Mouse (Mus musculus): ENCODE results near the gene Nkain1.

Nkain1 gene

DNA sequence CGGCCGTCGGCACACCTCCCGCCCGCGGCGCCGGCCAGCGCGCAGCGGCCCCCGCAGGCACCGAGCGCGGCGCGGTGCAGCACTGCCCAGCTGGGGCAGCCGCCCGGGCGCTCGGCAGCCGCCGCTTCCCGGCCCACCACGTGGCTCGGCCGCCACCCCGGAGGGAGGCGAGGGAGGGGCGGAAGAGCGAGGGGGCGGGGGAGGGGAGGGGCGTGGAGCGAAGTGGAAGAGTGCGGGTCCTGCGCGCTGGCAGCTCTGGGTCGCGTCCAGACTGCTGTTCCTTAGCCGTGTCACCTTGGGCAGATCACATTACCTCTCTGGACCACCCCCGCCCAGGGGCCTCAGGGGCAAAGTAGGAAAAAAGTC is at the start of gene Nkain1:
TSS of gene Nkain1 (minus strand) at position 126 of the 366 bp plus-strand sequence.
- DNase-seq (ENCODE audit: low spot score), result no peak

DNA sequence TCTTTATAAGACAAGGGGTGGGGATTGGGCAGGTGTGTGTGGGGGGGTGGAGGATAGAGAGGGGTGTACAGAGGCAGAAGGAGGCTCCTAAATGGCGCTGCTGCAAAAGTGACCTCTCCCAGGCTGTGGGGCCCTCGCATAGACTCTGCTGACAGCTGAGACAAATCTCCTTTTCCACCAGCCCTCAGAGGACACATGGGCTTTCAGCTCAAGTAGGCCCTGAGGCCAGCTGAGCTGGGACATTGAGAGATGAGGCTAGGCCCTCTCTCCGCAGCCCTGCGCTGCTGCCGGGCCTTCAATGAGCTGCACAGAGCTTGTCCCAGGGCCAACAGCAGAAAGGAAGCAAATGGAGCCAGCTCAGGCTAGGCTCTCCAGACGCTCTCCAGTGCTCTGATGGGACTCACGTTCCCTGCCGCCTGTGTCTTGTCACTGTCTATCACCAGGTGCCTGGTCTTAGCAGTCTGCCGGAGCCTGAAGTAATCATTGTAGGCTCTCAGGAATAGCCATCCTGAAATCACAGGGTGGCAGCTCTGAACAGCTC is 4.8 kb upstream of the Nkain1 start:
- DNase-seq (ENCODE audit: low spot score), result no peak

DNA sequence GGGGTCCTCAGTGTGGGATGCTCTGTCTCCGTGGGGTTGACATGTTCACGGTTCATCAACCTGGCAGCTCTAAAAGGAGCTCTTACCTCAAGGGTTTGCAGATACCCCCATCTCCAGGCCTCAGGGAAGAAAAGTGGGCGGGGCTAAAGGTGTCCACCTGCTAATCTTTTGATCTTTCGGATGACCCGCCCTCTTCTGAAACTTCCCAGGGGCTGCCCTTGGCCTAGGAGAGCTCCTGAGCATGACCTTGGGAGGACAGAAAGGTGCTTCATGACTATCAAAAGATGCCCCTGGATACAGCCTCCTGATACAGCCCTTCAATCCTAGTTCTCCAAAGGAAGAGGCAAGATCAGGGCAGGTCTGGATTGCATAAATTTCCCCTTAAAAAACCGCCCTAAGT is 3.1 kb upstream of the Nkain1 start:
- DNase-seq (ENCODE audit: low spot score), result no peak

DNA sequence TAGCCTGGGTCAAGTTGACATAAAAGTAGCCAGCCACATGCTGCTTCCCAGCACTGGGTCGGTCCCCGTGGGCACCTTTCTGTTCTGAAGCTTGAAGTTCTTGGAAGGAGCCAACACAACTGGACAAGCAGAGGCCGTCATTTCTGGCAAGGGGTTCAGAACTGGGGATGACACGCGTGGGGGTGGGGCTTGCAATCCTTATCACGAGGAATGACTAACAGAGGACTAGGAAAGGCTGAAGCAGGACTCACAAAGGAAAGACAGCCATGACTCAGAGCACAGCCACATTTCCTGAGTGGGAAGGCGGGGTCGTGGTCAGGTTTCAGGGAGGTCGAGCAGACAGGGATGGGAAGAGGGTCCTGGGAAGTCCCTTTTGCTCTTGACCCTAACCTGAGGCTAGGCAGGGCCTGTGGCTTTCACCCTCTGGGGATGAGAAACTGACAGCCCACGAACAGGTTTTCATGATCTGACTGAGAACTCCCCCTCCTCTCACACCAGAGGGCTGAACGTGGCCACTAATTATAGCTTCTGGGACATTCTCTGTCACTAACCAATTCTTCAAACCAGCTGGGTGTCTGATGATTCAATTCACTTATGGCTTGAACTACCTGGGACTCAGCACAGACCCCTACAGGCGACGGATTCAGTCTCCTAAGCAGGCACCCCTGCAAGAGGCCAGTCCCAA is 2.4 kb upstream of the Nkain1 start:
- no peak for DNase-seq (ENCODE audit: low spot score)

DNA sequence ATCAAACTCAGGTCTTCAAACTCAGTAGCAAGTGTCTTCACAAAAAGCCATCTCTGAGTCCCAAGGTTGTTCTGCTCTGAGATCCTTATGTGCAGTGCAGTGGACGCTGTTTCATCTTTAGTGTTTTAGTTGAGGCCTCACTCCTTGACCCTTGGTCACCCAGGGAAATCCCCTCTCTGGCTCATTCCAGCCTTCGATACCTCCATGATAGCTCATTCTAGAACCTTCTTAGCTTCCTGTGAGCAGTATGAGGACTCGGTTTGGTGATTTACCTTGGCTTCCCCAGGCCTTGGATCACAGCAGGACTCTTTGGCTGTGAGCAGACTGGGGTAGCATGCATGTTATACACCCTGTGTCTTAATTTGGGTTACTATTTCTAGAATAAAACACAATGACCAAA is 1.6 kb upstream of the Nkain1 start:
- no peak for DNase-seq (ENCODE audit: low spot score)

DNA sequence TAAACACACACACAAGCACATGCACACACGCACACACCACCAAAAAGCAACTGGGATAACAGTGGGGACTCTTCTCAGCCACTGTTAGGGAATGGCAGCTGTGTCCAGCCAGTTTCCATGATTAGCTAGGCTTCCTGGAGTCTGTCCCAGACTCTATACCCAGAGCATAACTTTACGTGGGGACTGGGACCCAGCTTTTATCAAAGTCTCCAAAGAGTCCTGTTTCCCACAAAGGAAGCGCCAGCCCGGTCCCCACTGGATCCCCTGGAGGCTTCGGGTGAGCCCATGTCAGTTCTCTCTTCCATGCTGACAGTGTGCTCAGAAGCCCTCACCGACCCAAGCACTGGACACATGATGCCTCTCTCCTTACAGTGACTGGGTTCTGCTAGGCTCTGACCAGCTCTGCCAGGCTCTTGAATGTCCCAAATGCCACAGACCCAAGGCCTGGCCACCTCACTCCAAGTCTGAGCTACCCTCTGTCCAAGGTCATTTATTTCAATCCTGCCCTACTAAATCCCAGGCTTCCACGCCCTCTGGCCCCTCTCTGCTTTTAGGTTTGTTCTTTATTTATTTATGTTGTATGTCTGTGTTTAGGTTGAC is 988 bp upstream of the Nkain1 start:
- no peak for DNase-seq (ENCODE audit: low spot score)

DNA sequence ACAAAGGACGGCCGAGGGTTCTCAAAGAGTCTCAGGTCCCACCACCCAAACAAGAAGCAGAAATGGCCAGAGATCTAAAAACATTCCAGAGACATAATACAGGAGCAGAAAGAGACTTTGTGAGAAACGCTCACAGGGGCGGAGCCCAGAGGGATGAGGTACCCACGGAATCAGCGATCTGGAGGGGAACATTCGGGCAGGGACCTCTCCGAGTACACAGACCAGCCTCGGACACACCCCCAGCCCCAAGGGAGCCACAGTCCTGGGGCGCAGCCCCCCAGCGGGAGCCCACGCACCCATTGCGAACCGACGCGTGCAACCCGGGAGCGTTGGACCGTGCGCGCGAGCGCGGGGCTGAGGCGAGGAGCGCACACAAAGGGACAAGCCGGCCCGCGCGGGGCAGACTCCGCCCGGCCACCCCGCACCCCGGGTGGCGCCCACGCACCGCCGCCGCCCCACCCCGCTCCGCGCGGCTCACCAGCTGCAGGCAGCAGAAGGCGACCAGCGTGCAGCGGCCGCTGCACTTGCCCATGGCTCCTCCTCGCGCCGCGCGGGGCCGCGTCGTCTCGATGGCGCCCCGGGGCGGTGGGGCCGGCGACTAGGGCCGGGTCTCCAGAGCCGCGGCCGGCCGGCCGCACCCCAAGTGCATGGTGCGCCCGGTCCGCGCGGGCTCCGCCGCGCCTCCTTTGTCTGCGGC is 474 bp downstream of the Nkain1 start:
- no peak for DNase-seq (ENCODE audit: low spot score)

DNA sequence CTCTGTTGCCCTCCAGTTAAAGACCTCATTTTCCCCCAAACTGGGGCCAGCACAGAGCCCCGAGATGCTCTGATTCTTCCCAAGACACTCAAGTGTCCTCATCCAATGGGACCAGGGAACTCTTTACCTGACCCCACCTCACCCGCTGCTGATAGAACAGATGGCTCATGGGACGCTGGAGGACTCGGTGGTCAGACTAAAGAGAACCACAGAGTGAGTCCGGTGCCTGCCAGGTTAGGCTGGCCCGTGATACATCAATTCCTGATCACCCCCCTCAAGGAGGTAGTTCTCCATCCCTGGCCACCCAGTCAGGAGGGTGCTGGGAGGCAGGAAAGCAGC is 992 bp downstream of the Nkain1 start:
- no peak for DNase-seq (ENCODE audit: low spot score)

DNA sequence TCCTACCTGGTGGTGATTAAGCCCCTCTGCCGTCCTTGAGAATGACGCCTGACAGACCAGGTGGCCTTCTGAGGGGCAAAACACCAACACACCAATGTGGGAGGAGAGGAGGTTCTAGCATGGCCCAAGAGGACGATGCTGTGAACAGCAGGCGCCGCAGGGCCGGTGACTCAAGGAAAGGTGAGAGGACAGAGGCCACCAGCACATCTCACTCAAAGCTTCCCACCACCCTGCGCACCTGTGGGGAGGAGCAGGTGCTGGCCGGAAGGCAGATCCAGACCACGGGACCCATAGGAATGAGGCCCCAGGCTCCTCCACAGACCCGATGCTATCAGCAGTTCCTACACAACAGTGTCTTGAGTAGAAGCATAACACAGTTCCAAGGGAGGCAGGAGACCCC is 1.4 kb downstream of the Nkain1 start:
- DNase-seq (ENCODE audit: low spot score), result no peak

DNA sequence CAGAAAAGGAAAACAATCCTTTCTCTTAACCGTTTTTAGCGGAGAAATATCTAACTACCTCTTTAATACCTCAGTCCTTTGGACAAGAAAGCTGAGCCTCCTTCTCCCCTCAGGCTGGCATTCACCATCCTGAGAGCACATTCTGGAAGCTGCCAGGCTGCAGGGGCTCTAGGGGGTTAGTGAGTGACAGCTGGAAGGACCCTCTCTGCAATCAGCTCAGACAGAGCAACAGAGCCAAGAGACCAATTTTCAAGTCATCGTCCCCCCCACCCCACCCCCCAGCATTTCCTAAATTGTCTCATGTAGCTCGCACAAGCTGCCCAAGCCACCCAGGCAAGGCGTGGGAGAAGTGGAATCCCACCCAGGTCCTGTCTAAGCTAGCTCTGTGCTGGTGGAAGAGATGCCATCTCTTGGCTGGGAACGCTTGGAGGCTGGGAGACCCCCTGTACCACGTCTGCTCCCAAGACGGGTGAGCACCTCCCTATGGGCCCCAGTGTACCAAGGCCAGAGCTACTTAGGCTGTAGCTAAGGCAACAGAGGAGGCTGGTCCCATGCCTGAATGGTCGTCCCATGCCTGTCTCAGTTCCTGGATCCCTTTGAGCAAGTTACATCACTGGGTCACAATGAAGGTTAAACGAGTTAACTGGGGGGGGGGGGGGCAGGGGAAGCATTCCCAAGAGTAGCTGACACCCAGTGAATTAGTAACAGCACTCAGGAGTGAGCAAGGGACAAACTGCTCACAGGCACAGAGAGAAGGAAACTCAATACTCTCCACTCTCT is 2.8 kb downstream of the Nkain1 start:
- DNase-seq (ENCODE audit: low spot score), result no peak

DNA sequence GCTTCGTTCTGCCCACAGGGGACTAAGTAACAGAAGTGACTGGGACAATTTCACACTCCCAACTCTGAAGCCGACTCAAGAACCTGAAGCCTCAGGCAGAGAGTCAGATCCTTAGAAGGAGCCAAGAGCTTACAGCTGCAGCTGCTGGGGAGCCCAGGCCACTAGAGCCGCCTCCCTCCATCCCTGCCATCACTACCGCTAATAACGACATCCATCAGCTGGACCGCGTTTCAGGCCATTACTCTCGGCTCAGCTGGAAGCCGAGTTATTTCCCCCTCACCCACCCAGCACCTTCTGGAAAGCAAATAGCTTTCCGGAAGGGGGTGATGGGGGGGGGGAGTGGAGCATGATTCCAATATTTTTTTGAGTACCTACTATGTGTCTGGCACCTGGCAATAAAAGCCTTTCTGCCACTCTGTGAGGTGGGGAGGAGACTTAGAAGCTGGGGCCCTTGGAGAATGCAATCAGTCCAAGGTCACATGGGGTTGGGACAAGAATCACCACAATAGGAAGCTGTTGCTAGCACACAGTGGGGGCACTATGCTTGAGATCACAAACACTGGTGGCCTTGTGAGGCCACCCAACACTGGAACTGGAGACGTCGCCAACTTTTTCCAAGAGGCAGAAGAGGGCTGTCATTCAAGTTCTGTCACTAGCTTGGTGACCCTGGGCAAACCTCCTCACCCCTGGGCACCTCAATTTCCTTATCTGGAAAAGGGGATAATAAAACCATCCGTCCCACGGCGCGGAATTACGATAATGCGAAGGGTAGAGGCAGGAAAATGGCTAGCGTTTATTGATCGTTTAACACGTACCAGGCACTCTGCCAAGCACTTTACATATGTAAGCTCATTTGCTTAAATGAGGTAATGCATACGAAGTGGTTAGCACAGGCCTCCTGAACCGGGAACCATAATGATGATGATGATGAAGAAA is 5.7 kb downstream of the Nkain1 start:
- no peak for DNase-seq (ENCODE audit: low spot score)

DNA sequence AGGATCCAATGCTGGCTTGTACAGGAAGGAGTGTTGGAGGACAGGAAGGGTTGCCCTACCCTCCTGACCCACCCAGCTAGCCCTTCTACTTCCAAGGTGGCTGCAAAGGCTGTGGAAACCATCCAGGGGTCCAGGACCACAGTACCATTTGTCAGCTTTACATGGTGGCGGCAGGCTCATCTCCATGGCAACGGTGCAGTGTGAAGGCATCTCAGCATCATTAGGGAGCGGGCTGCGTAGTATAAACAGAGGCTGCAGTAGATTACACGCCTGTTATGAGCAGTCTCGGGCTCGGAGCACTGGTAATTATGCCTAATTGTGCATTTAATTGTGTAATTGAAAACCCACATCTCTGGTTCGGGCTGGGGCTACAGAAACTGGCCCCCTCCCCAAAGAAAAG is 10.2 kb downstream of the Nkain1 start:
- no peak for DNase-seq (ENCODE audit: low spot score)

DNA sequence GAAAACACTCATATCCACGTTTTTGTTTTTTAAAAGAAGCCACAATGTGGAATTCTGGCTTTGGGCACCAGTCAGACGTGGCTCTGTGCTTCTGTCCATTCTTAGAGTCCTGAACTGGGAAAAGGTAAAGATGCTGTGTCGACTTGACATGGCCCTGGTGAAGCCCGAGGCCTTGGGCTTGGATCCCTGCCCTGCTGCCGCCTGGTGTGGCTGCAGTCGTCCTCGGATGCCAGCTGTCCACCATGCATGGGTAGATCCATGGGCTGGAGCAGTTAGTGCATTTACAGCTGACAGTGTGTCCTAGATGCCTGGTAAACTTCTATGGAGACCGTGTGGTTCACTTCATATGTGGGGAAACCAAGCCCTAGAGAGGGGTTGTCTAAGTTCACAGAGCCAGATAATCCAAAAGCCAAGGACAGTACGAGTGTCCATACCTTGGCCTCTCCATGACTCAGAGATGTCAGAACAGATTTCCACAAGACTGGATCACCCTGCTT is 10.7 kb downstream of the Nkain1 start:
- DNase-seq (ENCODE audit: low spot score), result no peak

DNA sequence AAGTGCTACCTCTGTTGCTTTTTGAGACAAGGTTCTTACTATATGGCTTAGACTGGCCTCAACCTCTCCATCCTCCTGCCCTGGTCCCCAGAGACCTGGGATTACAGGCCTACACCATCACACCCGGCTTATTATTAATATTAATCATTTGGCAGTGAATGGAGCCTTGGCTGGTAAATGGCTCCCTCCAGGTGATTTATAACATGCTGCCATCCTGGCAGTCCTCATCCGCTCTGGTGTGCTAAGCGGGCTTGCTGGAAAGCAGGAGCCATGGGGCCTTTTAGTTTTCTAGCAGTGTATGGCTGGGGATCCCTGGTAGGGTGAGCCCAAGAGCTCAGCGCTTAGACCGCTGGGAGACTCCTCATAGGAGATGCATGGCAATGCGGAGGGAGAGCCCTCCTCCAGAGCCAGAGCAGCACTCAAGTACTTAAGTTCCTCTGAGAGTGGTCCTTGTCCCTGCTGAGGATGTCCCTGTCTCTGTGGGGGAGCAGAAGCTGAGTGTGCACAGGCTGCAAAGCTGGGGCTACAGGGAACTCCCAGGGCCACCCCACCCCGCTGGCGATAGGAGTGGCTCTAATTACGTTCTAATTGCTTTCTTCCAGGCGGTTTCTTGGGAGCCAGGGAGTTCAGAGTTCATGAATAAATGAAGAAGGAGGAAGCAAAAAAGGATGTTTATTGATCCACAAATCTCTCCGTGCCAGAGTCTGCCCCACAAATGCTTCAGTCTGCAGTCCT is 13.2 kb downstream of the Nkain1 start:
- DNase-seq (ENCODE audit: low spot score), result no peak

DNA sequence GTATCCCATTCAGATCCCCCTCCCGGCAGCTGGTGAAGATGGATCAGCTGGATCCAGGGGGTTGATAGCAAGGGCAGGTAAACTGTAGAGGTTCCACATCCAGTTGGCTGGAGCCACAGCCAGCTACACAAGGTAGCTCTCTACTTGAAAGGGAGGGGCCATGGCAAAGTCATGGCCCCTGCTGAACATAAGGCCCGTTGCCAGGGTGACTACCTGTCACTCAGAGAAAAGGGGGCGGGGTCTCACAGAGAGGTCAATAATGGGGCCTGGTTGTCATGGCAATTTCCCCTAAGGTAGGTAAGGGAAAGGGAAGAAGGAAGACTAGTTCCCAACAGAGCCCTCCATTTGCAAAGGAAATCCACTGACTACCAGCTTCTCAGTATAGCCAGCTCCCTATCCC is 14.8 kb downstream of the Nkain1 start:
- no peak for DNase-seq (ENCODE audit: low spot score)

DNA sequence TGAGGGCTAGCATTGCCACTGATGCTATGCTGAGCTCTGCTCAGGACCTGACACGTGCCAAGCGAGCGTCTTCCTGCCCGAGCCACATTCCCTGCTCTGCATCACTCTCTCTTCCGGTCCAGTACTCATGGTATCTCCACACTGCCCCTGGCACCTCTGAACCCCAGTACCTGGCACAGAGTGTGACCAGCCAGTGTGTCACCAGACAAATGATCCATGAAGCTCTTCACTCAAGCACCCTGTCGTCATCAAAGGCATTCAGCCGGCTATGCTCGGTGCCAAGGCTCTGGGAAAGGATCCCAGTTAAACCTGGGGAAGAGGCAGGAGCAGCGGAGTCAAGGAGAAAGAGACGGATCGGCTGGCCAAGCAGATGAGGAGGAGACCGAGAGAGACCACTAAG is 16.1 kb downstream of the Nkain1 start:
- DNase-seq (ENCODE audit: low spot score), result no peak

DNA sequence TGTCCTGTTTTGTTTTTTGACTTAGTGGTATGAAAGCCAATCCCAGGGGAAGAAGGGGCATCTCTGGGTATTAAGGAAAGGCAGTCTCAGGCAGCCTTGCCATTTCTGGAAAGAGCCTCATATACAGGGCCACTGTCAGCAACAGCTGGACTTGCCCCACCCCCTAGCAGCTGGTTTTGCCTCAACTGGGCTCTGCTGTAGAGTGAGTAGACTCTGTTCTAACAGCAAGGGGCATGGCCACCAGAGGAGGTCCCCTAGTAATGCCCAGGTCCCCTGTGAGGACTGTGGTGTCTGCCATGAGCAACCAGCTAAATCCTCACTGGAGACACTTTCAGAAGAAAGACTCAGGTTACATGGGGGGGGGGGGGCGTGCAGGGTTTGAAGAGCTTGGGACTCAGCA is 17.0 kb downstream of the Nkain1 start:
- DNase-seq (ENCODE audit: low spot score), result no peak

DNA sequence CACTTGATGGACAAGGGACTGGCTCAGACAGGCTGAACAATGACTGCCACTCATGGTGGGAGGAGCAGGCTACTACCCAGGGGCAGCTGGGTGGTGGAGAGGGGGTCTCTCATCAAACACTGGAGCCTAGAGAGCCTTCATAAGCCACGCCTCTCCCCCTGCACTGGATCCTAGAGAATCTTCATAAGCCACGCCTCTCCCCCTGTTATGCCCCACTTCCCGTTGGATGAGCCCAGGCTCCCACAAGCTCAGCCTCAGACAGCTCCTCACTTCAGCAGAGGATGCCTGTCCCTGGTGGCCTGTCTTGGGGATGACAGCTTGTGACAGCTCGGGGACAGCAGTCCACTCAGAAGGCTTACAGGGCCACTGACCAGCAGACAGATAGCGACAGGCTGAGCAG is 17.7 kb downstream of the Nkain1 start:
- no peak for DNase-seq (ENCODE audit: low spot score)

DNA sequence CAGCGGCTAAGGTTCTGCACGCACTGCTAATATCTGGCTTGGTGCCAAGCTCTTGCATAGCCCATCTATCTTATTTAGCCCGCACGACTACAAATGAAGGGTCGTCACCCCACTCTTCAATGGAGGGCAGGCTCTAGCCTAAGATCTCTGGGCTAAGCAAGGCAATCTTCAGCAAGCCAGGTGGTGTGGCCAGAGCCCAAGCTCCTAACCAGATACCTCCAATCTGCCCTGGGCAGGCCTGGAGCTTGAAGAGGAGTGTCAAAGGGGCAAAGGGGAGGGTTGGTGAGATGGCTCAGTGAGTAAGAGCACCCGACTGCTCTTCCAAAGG is 20.9 kb downstream of the Nkain1 start:
- no peak for DNase-seq (ENCODE audit: low spot score)

DNA sequence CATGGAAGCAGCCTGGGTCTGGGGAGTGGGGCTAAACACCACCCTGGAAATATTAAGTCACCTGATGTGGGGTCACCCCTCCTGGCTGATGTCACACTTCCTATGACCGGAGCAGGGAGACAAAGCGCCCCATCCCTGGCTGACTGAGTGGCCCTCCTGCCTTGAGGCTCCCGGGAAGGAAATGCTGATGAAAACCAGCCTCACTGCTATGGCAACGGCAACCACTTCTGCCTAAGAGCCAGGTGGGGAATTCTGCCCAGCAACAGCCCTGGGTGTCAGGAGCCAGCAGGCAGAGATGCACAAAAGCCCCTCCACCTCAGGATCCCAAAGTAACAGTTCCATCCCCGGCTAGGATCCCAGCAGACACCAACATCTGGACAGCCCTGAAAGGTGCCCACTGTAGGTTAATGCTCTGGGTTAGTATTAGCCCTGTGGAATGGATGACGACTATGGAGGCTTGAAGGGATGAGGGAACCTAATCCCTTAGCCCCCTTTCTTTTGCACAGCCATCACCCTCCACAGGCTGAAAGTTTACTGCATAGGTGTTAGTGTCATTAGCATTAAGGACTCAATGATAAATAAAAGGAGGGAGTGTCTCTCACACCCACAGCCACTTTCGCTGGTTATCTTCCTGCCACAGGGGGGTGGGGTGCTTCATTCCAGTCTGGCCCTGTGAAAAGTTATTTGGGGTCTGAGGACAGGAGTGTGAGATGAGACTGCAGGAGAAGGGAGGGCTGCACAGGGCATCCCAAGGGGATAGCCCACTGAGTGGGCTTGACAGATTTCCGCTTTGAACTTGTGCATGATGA is 21.5 kb downstream of the Nkain1 start:
- no peak for DNase-seq (ENCODE audit: low spot score)

Data from ovary, postnatal 14 days (tissue).